Mouse (Mus musculus) small intestine, adult 2 months (tissue): Measurements from ENCODE around the gene Dnaaf5. TPM values are rescaled to one million over a fixed set of nuclear protein-coding genes. Genes with fewer than 3 reads are reported as not detected.

Experiments used
- H3K27ac ChIP-seq: fragments of 200-500 bp; 2 replicates; pipeline ENCODE4 v1.5.1; 2012; ENCODE audit warnings: low read depth, low read length, control low read depth, inconsistent platforms; ENCODE audit not compliant: insufficient read depth
- H3K27me3 ChIP-seq: fragments of 200-500 bp; 2 replicates; pipeline ENCODE4 v1.6.1; 2012; ENCODE audit warnings: mild to moderate bottlenecking, moderate library complexity, low read length, inconsistent platforms; ENCODE audit not compliant: control insufficient read depth, insufficient read depth
- H3K36me3 ChIP-seq: fragments of 200-500 bp; 2 replicates; pipeline ENCODE4 v1.6.1; 2012; ENCODE audit warnings: mild to moderate bottlenecking, low read length, control low read depth, inconsistent platforms; ENCODE audit not compliant: control insufficient read depth, insufficient read depth
- H3K4me1 ChIP-seq: fragments of 200-500 bp; 2 replicates; pipeline ENCODE4 v1.6.1; 2012; ENCODE audit warnings: low read length, inconsistent platforms, mixed read lengths; ENCODE audit not compliant: control insufficient read depth, insufficient read depth, insufficient read length
- H3K4me3 ChIP-seq: fragments of 200-500 bp; 2 replicates; pipeline ENCODE4 v1.5.1; 2012; ENCODE audit warnings: low read depth, mild to moderate bottlenecking, control low read depth, inconsistent platforms, low read length, moderate library complexity
- CTCF ChIP-seq: fragments of 200-500 bp; IDR thresholded peaks from 2 replicates; pipeline ENCODE4 v1.5.1; 2012; ENCODE audit warnings: low read depth, mild to moderate bottlenecking, control low read depth, inconsistent platforms, low read length, moderate library complexity, mixed read lengths; ENCODE audit not compliant: insufficient replicate concordance, insufficient read length; ENCODE audit errors: extremely low read depth
- POLR2A ChIP-seq: fragments of 200-500 bp; IDR thresholded peaks from 2 replicates; pipeline ENCODE4 v1.6.1; 2012; ENCODE audit warnings: low read depth, mild to moderate bottlenecking, control low read depth, inconsistent platforms, low read length, moderate library complexity
- WGBS: fragments of 180-500 bp; shearing (Covaris S2); methylation state at CpG from one replicate; pipeline ENCODE4 v1.1.7; 2018; 5-methylcytosine and 5-hydroxymethylcytosine counted together
- polyA plus RNA-seq: library from polyadenylated mRNA; depleted of rRNA; stranded (reverse); fragments of >200 nt; gene quantifications from 2 replicates; pipeline ENCODE4 v1.2.3, GENCODE M21; 2012; rRNA removed

Dnaaf5 gene
- polyA plus RNA-seq = 12.0 and 16.4 TPM in 2 replicates

DNA sequence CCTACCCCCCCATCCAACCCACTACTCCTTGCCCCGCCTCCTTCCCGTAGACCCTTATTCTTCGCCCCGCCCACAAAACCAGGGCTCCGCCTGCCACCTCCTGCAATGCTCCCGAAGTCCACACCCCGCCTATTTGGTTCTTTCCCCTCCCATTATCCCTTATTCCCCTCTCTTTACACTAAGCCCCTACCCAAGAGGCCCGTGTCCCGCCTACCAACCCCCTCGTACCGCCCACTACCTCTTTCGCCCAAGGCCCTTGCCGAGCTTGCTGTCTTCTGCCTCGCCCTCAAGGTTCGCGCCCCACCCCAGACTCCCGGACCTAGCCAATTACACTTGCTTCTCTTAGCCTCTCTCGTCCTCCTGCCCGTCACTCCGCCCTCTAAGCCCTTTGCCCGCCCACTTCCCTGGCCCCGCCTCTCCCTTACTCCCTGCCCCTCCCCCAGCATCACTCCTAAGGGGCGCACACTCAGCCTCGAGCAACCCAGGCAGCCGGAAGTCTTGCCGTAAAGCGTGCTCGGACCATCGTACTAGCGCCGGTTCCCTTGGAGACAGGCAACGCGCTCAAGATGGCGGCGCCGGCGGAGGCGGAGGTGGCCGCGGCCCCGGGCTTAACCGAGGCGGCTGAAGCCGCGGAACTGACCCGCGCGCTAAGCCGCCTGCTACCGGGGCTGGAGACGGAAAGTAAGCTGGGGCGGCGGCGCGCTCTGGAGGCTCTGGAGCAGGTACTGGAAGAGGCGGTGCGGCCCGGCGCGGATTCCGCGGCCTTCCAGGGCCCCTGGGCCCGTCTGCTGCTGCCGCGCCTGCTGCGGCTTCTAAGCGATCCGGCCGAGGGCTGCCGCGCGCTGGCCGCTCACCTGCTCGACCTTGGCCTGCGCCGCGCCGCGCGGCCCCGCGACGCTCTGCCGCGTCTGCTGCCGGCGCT, at the start of gene Dnaaf5, which contains the start of gene Prkar1b:
TSS of gene Dnaaf5 (plus strand) at position 543 of the 922 bp plus-strand sequence.
TSS of gene Prkar1b (minus strand) at position 321 of the 922 bp plus-strand sequence.
- peak within 1 kb of the TSS; percentile 63 for H3K27ac ChIP-seq
- peaks cover 12% of the 10 kb centered on the region for H3K36me3 ChIP-seq
- H3K4me3 ChIP-seq = peak within 1 kb of the TSS; percentile 68
- H3K27me3 ChIP-seq = no peaks in the 10 kb centered on the region
- WGBS = under 1% methylated on average over 82 of the region's 87 CpGs
- peaks cover 5% of the 10 kb centered on the region; the same call in 1 of the 2 replicates for H3K4me1 ChIP-seq
- TF ChIP-seq CTCF (no peak), POLR2A (peak; percentile 32; the same call in 1 of the 2 replicates)

GRCm38 (mm10) chr5:139101783-139102182, 48.2 kb upstream of the Dnaaf5 start:
- Histone ChIP-seq H3K36me3 (no peaks in the 10 kb centered on the region), H3K27ac (no peak overlapping the region), H3K27me3 (no peaks in the 10 kb centered on the region), H3K4me3 (no peak overlapping the region), H3K4me1 (no peaks in the 10 kb centered on the region)
- WGBS = 82% methylated on average over 6 of the region's 6 CpGs
- TF ChIP-seq POLR2A = no peak
- TF ChIP-seq CTCF = no peak

DNA sequence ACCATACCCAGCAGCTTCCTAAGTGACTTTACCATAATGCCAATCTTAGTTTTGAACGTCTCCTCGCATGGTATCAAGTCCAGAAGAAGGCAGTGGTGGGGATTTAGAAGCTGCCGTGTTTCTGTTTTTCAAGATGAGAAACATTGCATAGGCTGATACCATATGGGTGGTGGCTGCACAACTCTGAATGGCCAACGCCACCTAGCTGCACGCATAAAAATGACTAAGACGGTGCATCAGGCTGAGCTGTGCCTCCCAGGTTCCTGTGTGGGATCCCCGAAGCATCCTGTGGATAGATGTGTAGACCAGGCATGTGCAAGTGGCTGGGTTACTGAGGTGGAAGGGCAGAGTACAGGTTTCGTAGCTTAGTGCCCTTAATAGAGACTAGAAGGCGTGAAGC, 42.2 kb upstream of the Dnaaf5 start:
- Histone ChIP-seq H3K27me3 (no peaks in the 10 kb centered on the region), H3K27ac (no peak overlapping the region), H3K36me3 (no peaks in the 10 kb centered on the region), H3K4me3 (no peak overlapping the region), H3K4me1 (no peaks in the 10 kb centered on the region)
- WGBS = 58% methylated on average over 9 of the region's 9 CpGs
- TF ChIP-seq POLR2A (no peak), CTCF (peak; percentile 22; the same call in 1 of the 2 replicates)

DNA sequence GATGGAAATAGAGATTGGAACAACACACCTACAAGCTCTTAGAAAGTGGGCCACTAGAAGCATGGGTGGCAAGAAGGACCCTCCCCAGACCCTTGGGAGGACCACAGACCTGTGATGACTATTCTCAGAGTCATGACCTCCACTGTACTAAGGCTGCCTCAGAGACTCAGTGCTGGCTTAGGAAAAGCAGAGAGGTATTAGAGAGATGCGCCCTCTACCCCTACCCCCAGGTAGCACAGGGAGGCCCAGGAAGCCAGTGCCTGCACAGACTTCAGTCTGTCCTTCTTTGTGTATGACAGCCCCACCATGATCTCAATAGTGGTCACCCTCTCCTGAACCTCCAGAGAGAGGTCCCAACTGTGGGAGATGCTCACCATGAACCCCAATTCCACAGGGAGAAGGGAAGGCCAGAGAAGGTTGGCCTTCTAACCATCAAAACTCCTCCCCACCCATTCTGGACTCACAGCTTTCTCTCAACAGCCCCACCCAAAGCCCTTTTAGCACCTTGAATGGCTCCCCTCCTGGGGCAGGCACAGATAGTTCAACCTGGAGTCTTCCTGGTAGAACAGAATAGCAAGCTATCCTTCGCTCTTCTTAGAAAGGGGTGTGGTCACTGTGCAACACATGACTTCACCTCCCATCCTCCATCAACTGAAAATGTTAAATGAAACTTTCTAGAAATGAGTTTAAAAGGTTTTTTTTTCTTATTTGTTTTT, 39.7 kb upstream of the Dnaaf5 start:
- no peaks in the 10 kb centered on the region for H3K27me3 ChIP-seq
- TF ChIP-seq CTCF (no peak), POLR2A (no peak)
- H3K36me3 ChIP-seq = no peaks in the 10 kb centered on the region
- 77% methylated on average over 2 of the region's 2 CpGs for WGBS
- H3K27ac ChIP-seq = no peak overlapping the region
- no peaks in the 10 kb centered on the region for H3K4me1 ChIP-seq
- H3K4me3 ChIP-seq = no peak overlapping the region

DNA sequence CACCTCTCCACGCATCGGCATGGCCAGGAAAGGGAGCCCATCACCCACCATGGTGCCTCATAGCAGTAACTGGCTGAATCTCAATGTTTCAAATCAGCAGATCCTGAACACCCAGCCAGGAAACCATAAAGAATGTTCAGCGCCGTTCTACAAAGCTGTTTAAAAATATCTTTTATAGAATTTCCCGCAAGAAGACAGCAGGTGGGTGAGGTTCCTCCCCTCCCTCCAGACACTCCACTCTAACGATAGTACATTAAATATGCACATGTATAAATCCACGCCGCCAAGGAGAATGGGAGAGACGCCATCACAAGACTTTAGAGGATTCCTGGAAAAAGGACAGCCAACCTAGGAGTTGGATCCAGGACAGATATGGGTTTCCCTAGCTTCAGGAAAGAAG, 38.0 kb upstream of the Dnaaf5 start:
- Histone ChIP-seq H3K27me3 (no peaks in the 10 kb centered on the region), H3K36me3 (no peaks in the 10 kb centered on the region), H3K4me3 (no peak overlapping the region), H3K4me1 (no peaks in the 10 kb centered on the region), H3K27ac (no peak overlapping the region)
- WGBS = 64% methylated on average over 9 of the region's 9 CpGs
- TF ChIP-seq CTCF (no peak), POLR2A (no peak)

DNA sequence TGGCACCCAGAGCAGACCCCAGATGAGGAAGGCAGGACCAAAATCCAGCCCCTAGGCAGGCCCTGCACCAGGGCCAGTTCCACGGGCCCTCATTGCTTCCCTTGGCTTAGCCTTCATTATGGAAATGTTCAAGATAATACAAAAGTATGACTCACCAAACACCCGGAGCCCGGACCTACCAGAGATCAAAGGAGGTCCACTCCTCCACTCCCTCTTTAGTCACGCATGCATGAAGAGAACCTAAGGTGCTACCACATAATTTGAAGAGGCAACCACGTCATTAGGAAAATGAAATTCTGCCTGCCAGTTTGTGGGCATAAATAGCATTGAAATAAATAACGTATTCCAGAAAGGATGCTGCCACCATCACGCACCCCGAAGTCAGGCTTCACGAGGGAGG, 37.6 kb upstream of the Dnaaf5 start:
- Histone ChIP-seq H3K27ac (no peak overlapping the region), H3K4me1 (no peaks in the 10 kb centered on the region), H3K4me3 (no peak overlapping the region), H3K27me3 (no peaks in the 10 kb centered on the region), H3K36me3 (no peaks in the 10 kb centered on the region)
- WGBS = 63% methylated on average over 9 of the region's 9 CpGs
- TF ChIP-seq CTCF (no peak), POLR2A (no peak)

DNA sequence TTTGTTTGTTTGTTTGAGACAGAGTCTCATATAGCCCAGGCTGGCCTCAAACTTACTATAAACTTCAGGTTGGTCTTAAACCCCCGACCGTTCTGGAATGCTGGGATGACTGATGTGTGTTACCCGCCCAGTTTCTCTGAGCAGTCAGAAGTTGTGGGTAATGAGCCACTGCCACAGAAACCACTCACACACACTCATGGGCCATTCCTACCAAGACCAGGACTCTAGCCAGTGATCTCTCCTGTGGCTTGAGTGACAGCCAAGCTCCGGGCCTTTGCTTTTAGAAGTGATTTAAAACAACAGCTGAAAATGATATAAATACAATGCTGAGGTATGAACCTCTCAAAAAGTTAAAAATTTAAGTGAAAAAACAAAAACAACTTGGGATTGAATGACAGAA, 35.1 kb upstream of the Dnaaf5 start:
- Histone ChIP-seq H3K4me3 (no peak overlapping the region), H3K27ac (no peak overlapping the region), H3K4me1 (no peaks in the 10 kb centered on the region), H3K27me3 (no peaks in the 10 kb centered on the region), H3K36me3 (no peaks in the 10 kb centered on the region)
- TF ChIP-seq POLR2A (no peak), CTCF (no peak)
- WGBS = 78% methylated on average over 4 of the region's 4 CpGs
